Mouse (Mus musculus): Measurements from ENCODE around the gene Arhgef15.
"Not testable (repeated sequence)": the region's sequence is repeated elsewhere in the genome, so short reads cannot be mapped to it uniquely, and the experiment has no call there.

Arhgef15 gene

GRCm38 (mm10) chr11:68957308-68957707, at the start of gene Arhgef15:
Arhgef15 (minus strand) TSS chr11:68957480.
- DNase-seq (ENCODE audit: low read depth, low spot score) = no peak

DNA sequence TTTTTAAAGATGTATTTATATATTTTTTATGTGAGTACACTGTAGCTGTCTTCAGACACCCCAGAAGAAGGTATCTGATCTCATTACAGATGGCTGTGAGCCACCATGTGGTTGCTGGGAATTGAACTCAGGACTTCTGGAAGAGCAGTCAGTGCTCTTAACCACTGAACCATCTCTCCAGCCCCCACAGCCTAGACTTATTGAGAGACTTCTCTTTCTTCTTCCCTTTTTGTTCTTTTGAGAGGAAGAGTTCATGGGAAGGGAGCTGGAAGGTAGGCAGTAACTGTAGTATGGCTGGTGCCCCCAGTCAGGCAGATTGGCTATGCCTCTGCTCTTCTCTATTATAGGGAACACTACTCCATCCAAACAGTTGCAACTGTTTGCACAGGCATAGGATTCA, 49.3 kb upstream of the Arhgef15 start:
- not testable (repeated sequence) for DNase-seq (ENCODE audit: low read depth, low spot score)

GRCm38 (mm10) chr11:69005193-69005592, 47.9 kb upstream of the Arhgef15 start:
- DNase-seq (ENCODE audit: low read depth, low spot score) = peak; percentile 62

DNA sequence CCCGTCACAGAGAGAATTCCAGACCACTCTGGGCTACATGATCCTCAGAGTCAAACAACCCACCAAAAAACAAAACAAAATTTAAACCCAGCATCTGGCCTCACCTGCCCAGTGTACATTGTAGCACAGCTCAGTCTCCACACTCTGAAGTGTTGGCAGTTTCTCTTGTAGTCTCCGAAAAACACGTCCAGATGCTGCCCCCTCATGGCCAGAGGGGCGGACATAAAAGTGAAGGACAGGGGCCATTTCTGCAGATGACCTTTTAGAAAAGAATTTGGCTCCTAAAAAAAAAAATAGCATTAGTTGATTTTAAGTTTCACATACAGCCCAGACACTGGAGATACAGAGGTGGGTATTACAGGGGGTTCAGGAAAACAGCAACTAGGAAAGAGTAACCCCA, 46.3 kb upstream of the Arhgef15 start:
- DNase-seq (ENCODE audit: low read depth, low spot score) = peak; percentile 34

DNA sequence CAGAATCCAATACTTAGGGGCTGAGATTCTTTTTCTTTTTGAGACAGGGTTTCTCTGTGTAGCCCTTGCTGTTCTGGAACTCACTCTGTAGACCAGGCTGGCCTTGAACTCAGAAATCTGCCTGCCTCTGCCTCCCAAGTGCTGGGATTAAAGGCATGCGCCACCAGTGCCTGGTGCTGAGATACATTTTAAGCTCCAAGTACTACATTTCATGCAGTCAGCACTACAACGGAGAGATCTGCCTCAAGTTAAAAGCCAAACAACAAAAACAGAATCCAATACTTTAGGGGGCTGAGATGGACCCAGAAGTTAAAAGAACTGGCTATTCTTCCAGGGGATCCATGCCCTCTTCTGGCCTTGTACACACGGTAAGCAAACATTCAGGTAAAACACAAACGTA, 45.5 kb upstream of the Arhgef15 start:
- not testable (repeated sequence) for DNase-seq (ENCODE audit: low read depth, low spot score)

- no peak for DNase-seq (ENCODE audit: low read depth, low spot score)
Measured at GRCm38 (mm10) chr11:68997080-68997479, 39.8 kb upstream of the Arhgef15 start.

GRCm38 (mm10) chr11:68994377-68994776, 37.1 kb upstream of the Arhgef15 start:
- no peak for DNase-seq (ENCODE audit: low read depth, low spot score)

GRCm38 (mm10) chr11:68993122-68993521, 35.8 kb upstream of the Arhgef15 start:
- peak; percentile 76 for DNase-seq (ENCODE audit: low read depth, low spot score)

DNA sequence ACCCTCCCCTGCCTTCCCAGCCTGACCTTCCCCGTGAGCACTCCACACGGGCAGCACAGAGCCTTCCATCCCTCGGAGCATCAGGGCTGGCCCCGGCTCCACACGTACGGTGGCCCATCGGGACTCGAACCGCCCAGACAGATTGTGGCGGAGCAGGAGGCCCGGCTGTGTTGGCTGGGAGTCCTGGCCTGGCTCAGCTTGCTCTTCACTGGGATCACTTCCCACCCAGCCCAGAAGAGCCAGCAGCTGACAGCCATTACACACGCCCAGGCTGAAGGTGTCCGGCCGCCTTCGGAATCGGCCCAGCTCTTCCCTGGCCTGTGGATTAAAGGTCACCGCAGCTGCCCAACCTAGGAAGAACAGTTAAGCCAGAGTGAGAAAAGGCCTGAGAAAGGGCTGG, 31.1 kb upstream of the Arhgef15 start:
- peak; percentile 81 for DNase-seq (ENCODE audit: low read depth, low spot score)

GRCm38 (mm10) chr11:68987365-68987882, 30.1 kb upstream of the Arhgef15 start:
- DNase-seq (ENCODE audit: low read depth, low spot score) = no peak

DNA sequence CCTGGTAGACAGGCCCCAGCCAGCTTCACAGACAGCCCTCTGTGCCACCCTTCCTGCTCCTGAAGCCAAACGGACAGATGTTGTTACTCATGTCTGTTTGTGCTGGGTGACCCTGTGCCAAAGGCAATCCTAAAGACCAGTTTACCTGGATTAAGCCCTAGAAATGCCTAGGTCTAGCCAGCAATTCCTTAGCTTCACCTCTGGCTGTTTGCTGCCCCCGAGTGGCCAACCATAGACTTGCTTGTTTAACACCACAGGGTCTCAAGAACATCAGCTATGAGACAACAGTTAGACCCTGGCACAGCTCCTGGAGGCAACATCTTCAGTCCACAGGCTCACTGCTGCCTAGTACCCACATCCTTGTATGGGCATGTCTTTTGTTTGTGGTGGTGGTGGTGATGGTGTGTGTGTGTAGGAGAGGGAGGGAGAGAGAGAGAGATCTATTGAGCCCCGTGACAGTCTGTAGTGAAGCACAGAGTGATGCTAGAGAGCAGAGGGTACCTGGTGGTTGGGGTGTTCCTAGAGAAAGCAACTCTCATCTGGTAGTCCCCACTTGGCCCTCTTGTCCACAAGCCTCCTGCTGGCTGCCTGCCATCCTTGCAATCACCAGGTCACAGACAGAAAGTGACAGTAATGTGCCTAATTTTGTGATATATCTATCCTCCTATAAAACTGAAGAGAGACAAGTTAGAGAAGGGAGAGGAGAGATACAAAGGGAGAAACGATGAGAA, 25.5 kb upstream of the Arhgef15 start:
- peak; percentile 86 for DNase-seq (ENCODE audit: low read depth, low spot score)

DNA sequence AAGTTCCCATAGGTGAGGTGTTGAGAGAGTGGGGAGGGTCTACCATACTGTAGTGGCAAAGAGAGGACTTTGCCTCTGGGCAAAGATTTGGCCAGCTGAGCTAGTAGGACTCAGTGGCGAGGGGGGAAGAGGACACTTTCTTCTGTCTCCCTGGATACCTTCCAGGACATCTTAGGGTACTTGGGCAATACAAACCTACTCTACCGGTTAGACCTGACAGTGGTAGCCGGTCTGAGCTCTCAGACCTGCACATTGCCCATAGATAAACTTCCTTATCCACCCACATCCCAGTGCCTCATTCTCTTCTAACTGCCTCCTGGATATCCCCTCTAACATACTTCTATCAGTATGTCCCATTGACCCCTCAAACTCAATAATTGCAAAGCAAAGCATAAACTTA, 23.6 kb upstream of the Arhgef15 start:
- no peak for DNase-seq (ENCODE audit: low read depth, low spot score)

DNA sequence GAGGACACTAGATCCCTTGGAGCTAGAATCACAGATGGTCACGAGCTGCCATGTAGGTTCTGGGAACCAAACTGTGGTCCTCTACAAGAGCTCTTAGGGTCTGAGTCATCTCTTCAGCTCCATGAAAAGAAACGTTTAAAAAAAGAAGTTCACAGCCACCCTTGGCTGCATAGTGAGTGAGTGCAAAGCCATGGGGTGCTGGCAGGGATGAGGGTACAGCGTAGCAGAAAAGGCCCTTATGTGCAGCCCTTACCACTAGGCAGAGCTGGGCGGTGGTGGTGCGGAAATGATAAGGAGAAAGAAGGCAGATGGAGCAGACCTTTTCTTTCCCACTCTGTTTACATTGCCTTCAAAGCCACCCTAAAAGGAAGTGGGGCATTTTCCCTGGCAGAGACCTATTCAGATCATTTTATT, 22.0 kb upstream of the Arhgef15 start:
- DNase-seq (ENCODE audit: low read depth, low spot score) = peak; percentile 77

- DNase-seq (ENCODE audit: low read depth, low spot score) = no peak
Measured at GRCm38 (mm10) chr11:68975601-68976000, 18.3 kb upstream of the Arhgef15 start.

DNA sequence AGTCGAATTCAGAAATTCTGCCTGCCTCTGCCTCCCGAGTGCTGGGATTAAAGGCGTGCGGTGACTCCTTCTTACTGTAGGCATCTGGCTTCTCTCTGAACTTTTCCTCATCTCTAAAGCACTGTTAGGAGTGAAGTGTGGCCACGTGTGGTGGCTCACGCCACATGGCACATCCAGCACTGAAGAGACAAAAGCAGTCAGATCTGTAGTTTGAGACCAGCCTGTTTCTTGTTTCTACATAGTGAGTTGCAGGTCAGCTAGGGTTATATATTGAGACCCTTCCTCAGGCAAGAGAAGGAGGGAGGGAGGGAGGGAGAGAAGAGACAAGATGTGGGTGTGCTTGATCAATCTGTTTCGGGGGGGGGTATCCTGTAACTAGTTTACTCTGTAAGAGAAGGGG, 17.8 kb upstream of the Arhgef15 start, which contains the start of gene Rangrf:
Rangrf (minus strand) TSS at position 101 of the 400 bp plus-strand sequence.
- DNase-seq (ENCODE audit: low read depth, low spot score) = no peak

DNA sequence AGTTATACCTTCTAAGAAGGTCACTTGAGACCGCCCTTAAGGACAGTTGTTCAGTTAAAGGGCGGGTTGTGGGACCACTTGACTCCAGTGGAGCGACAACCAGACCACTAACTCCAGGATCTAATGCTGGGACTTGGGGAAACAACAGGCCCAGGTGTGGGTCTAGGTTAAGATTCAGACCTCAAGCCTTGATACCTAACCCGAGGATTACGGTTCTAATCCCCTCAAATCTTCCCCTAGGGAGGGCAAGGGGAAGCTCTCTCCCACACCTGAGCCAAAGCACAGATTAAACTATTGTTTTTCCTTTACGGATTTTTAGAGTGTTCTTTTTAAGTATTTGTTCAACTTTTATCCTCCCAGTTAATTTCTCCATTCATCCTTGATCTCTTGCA, 16.8 kb upstream of the Arhgef15 start:
- no peak for DNase-seq (ENCODE audit: low read depth, low spot score)

GRCm38 (mm10) chr11:68973250-68974058, 16.2 kb upstream of the Arhgef15 start:
- DNase-seq (ENCODE audit: low read depth, low spot score) = peak; percentile 85

DNA sequence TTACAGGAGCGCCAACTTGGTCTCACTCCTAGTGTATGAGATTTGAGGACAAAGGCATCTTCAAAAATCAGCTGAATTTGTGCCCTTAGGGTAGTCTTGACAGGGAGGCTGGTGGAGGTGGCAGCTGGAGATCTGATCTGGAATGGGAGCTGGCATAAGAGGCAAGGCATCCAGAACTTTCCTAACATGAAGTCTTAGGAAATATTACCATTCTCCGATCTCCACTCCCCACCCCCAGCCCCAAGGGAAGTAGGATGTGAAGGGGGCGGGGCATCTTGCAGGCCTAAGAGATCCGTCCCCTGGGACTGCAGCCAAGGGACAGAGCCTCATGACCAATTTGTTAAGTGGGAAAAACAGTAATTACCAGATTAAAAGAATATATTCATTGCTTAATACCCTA, 13.0 kb upstream of the Arhgef15 start:
- no peak for DNase-seq (ENCODE audit: low read depth, low spot score)

DNA sequence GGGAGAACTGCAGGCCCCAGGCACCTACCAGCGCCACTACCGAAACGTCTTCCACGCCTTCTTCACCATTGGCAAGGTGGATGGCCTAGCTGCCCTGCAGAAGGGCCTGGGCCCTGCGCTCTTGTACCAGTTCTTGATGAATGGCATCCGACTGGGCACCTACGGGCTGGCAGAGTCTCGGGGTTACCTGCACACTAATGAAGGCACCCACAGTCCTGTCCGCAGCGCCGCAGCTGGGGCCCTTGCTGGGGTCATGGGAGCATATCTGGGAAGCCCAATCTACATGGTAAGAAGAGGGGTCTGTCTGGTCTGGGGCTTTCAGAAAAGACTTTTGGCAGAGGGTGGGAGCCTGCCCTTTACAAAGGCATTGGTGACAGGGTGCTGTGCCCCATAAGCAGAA, 11.5 kb upstream of the Arhgef15 start:
- no peak for DNase-seq (ENCODE audit: low read depth, low spot score)

DNA sequence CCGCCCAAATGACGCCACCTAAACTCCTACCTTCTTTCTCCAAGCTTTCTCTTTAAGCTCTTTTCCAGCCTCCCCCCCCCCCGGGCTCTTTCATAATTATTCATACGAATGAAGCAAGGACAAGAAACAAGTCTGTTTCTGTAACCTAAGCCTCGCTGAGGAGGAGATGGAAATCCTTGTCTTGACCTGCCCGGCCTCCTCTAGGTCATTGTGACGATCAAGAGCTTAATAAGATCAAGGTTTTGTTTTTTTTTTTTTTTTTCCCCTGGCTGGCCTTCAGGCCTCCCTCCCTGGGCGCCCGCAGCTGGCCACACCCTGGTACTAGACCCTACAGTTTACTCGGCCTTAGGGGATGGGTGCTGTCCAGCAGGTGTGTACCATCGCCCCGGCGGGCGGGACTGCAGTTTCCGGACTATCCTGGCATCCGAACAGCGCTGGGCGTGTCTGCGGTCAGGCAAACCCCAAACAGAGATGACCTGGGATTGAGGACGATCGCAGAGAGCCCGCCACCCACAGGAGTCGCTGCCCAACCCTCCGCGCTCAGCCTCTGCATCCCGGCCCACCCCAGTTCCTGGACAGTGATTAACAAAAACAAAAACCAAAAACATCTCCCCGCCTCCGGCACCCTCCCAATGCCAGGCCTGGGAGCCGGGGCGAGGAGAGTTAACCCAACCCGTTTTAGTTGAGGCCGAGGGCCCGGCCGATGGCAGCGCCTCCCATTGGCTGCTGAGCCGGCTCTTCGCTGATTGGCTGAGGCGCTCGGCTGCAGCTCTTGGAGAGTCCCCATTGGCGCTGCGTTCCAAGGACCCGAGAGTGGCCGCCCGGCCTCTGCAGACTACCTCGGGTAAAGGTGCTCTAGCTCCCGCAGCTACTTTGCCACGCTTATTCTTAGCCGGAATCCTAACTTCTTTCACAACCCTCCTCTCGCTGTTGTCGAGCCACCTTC, 10.3 kb upstream of the Arhgef15 start, which contains the start of gene Slc25a35:
Slc25a35 (plus strand) TSS at position 795 of the 946 bp plus-strand sequence.
- peak; percentile 98 for DNase-seq (ENCODE audit: low read depth, low spot score)

DNA sequence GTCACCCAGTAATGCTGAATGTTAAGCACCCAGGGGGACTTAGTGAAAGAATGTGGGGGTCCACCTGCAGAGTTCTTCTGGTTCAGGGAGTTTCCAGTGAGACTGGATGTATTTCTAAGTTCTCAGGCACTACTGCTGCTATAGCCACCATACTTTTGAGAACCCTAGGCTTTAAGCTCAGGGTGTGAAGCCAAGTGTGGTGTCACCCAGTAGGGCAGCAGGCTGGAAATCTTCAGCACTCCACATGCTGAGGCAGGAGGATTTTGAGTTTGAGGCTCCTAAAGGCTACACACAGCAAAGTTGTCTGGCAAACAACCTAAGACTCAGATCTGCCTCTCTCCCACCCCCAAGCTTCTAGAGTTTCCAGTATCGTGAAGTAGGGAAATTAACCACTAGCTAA, 9.3 kb upstream of the Arhgef15 start:
- DNase-seq (ENCODE audit: low read depth, low spot score) = no peak

All from brain, adult 2 months (tissue).